Mouse (Mus musculus): ENCODE results near the gene Gm13199.

The Gm13199 gene

DNA sequence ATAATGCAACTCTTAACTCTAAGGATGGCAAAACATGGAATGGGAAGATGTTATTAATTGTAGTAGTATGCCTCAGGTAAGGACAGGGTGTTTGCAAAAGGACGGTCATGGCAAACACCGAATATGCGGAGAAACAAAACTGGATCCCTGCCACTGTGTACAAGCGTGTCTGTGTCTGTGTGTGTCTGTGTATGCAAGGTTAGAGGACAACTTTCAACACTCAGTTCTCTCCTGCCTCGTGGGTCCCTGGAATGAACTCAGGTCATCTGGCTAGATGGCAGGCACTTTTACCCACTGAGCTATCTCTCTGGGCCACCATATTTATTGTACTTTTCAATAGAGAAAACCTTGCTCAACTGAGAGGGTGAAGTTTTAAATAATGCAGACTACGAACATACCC lies 40.3 kb downstream of the Gm13199 start:
- DNase-seq (ENCODE audit: low read depth, low spot score), result no peak

DNA sequence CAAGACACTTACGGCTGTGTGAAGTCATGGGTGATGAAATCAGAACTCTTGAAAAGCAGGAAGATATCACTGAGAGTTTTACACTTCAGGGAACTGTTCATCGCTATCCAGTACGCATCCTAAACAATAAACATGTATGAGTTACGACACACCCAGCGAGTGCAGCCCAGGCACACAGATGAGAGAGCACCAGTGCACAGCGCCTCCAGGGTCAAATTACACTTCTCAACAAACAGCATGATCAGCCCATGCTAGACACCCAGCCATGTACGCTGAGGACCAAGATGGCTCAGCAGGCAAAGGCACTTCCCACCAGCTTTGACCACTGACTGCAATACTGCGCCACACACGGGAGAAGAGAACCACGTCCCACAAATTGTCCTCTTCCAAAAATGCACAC lies 41.5 kb downstream of the Gm13199 start:
- no peak for DNase-seq (ENCODE audit: low read depth, low spot score)

Data from telencephalon, adult 2 months (tissue).